ENCODE assay signal across 8 mouse cellular contexts in genomic region chrX:159650130-159650678, GRCm38 (mm10). TPM values are rescaled to one million over a fixed set of nuclear protein-coding genes. Genes with fewer than 3 reads are reported as not detected.
DNase-seq lines count a peak whose midpoint lies in the region; ATAC-seq and TF ChIP-seq lines count a peak whose summit lies in the region.

No protein-coding gene starts in this region.

- no peak overlapping the region for H3K4me3 ChIP-seq in MEL (ENCODE audit: control insufficient read depth in 1 of 2, insufficient read depth in 1 of 2, low read depth in 2 of 2, low read length in 2 of 2)
- H3K4me3 ChIP-seq in hindbrain, embryonic 12.5 days: no peak overlapping the region

- no peaks in the 10 kb centered on the region for H3K27me3 ChIP-seq in MEL (ENCODE audit: control insufficient read depth in 1 of 2, insufficient read depth in 2 of 2, low read length in 2 of 2)
- H3K27me3 ChIP-seq in hindbrain, embryonic 12.5 days: no peaks in the 10 kb centered on the region

- WGBS in hindbrain, embryonic 12.5 days: 38% methylated on average over 11 of the region's 11 CpGs

- H3K9ac ChIP-seq in MEL (ENCODE audit: control insufficient read depth, low read depth, low read length, poor library complexity, severe bottlenecking): no peak overlapping the region
- H3K9ac ChIP-seq in hindbrain, embryonic 12.5 days: no peak overlapping the region

- H3K4me2 ChIP-seq in hindbrain, embryonic 12.5 days (replicated peaks): peak overlapping the region; percentile 21; the same call in 1 of the 2 replicates

- no peak for TF ChIP-seq RAD21 in MEL (IDR thresholded peaks at IDR 0.05; ENCODE audit: low read depth, low read length)

- H3K9me3 ChIP-seq in MEL (replicated peaks; ENCODE audit: insufficient read depth, low read length): no peaks in the 10 kb centered on the region
- H3K9me3 ChIP-seq in hindbrain, embryonic 12.5 days (replicated peaks): no peaks in the 10 kb centered on the region

- no peaks in the 10 kb centered on the region for H3K79me2 ChIP-seq in MEL (ENCODE audit: control insufficient read depth, insufficient read depth, low read length, poor library complexity)

- H3K4me1 ChIP-seq in MEL (ENCODE audit: control insufficient read depth in 1 of 2, insufficient read depth in 2 of 2, low read length in 2 of 2): peaks cover 26 to 39% of the 10 kb centered on the region in 2 experiments
- H3K4me1 ChIP-seq in hindbrain, embryonic 12.5 days: peaks cover 6% of the 10 kb centered on the region

- peaks cover 0 to 47% of the 10 kb centered on the region in 2 experiments; a peak in 2 of 4 replicates for H3K36me3 ChIP-seq in MEL (ENCODE audit: control insufficient read depth in 1 of 2, insufficient read depth in 2 of 2, low read length in 2 of 2)
- H3K36me3 ChIP-seq in hindbrain, embryonic 12.5 days: no peaks in the 10 kb centered on the region

- peak; percentile 64 for ATAC-seq in hindbrain, embryonic 12.5 days (ENCODE audit: low FRiP score)

- H3K27ac ChIP-seq in MEL (ENCODE audit: control insufficient read depth, low read depth, low read length): no peak overlapping the region
- H3K27ac ChIP-seq in hindbrain, embryonic 12.5 days: no peak overlapping the region; the same call in 1 of the 2 replicates

- TF ChIP-seq POLR2A in MEL (IDR thresholded peaks at IDR 0.05; ENCODE audit: control insufficient read depth in 1 of 2, insufficient read depth in 1 of 2, low read depth in 1 of 2, low read length in 2 of 2, poor library complexity in 1 of 2): no peak

- DNase-seq in B cell, adult 2 months: peak; percentile 69 to 76
- DNase-seq in MEL (ENCODE audit: low read depth, low spot score): peak; percentile 16
- DNase-seq in lung, postnatal 10 days: peak; percentile 48
- peak; percentile 32 for DNase-seq in thymus, postnatal 0 days (ENCODE audit: low spot score)
- no peak for DNase-seq in urinary bladder, postnatal 36 days (ENCODE audit: low spot score in 2 of 2)
- DNase-seq in cerebellum, adult 9-10 months: no peak
- DNase-seq in urinary bladder, adult 2 months (ENCODE audit: low spot score): no peak

- TF ChIP-seq CTCF in MEL (IDR thresholded peaks at IDR 0.05 in 2 of 3, conservative IDR thresholded peaks at IDR 0.05 in 1 of 3; ENCODE audit: control insufficient read depth in 1 of 3, insufficient read depth in 1 of 3, low read depth in 2 of 3, low read length in 3 of 3, poor library complexity in 1 of 3, severe bottlenecking in 1 of 3): no peak

- no peak for TF ChIP-seq EP300 in MEL (IDR thresholded peaks at IDR 0.05; ENCODE audit: low read depth in 1 of 2, low read length in 2 of 2)

TF ChIP-seq in MEL, 35 proteins besides CTCF, POLR2A, EP300 and RAD21:
- no peak for TF ChIP-seq POLR2AphosphoS5 (IDR thresholded peaks at IDR 0.05; ENCODE audit: borderline replicate concordance, low read depth, low read length)
- TF ChIP-seq MYC (IDR thresholded peaks at IDR 0.05; ENCODE audit: low read depth, low read length): no peak
- TF ChIP-seq MAFK (IDR thresholded peaks at IDR 0.05; ENCODE audit: borderline replicate concordance, low read depth, low read length): no peak
- no peak for TF ChIP-seq BHLHE40 (IDR thresholded peaks at IDR 0.05; ENCODE audit: borderline replicate concordance, low read depth, low read length)
- no peak for TF ChIP-seq ZC3H11A (IDR thresholded peaks at IDR 0.05; ENCODE audit: low read depth, low read length)
- TF ChIP-seq E2F4 (IDR thresholded peaks at IDR 0.05; ENCODE audit: borderline replicate concordance, low read depth, low read length): no peak
- no peak for TF ChIP-seq MEF2A (IDR thresholded peaks at IDR 0.05; ENCODE audit: extremely low read depth, insufficient replicate concordance, low read depth, low read length, poor library complexity, severe bottlenecking)
- no peak for TF ChIP-seq USF1 (IDR thresholded peaks at IDR 0.05; ENCODE audit: low read depth, low read length)
- TF ChIP-seq NRF1 (IDR thresholded peaks at IDR 0.05; ENCODE audit: insufficient read depth, low read depth, low read length, poor library complexity, severe bottlenecking): no peak
- TF ChIP-seq CHD2 (IDR thresholded peaks at IDR 0.05; ENCODE audit: low read length): no peak
- TF ChIP-seq SIN3A (IDR thresholded peaks at IDR 0.05; ENCODE audit: low read length): no peak
- no peak for TF ChIP-seq USF2 (IDR thresholded peaks at IDR 0.05; ENCODE audit: borderline replicate concordance in 1 of 2, insufficient read depth in 1 of 2, low read depth in 1 of 2, low read length in 2 of 2)
- no peak for TF ChIP-seq TBP (IDR thresholded peaks at IDR 0.05; ENCODE audit: low read depth, low read length)
- no peak for TF ChIP-seq HCFC1 (IDR thresholded peaks at IDR 0.05; ENCODE audit: low read depth, low read length)
- TF ChIP-seq ELF1 (IDR thresholded peaks at IDR 0.05; ENCODE audit: low read depth, low read length): no peak
- no peak for TF ChIP-seq MAZ (IDR thresholded peaks at IDR 0.05; ENCODE audit: low read depth, low read length)
- no peak for TF ChIP-seq GABPA (IDR thresholded peaks at IDR 0.05; ENCODE audit: low read depth, low read length)
- TF ChIP-seq NELFE (IDR thresholded peaks at IDR 0.05; ENCODE audit: low read depth, low read length): no peak

RNA-seq across cellular contexts. Expression of gene Sh3kbp1, which starts 23.1 kb away (rescaled TPM):
- 16.0 and 18.6 TPM in 2 replicates for total RNA-seq in MEL (2012; rRNA removed)
- polyA plus RNA-seq in MEL (2012; ENCODE audit: insufficient read depth in 1 of 2, insufficient read length in 2 of 2, low read depth in 1 of 2, low replicate concordance in 2 of 2, missing spikeins in 1 of 2): 10 to 100 TPM in 1 of 2 experiments, not detected in 1; 37.7 TPM
- 45.7 and 50.3 TPM in 2 replicates for polyA plus RNA-seq in hindbrain, embryonic 12.5 days (2016; fragmentation: Nextera tagmentation; extraction: Ambion mirVana)
- 190 and 200 TPM in 2 replicates for polyA plus RNA-seq in thymus, postnatal 0 days (2015; fragmentation: Nextera tagmentation; extraction: Ambion mirVana)
- polyA plus RNA-seq in urinary bladder, adult 2 months (2012; rRNA removed): 44.2 and 45.0 TPM in 2 replicates

Comparison
In these comparisons a context has a peak if more than half of its experiments do, and no peak if none do; other contexts are left out.
1. DNase-seq: peak in B cell, adult 2 months (2 of 2), MEL (single experiment), lung, postnatal 10 days (single experiment) and thymus, postnatal 0 days (single experiment); none in urinary bladder, postnatal 36 days (0 of 2), cerebellum, adult 9-10 months (single experiment) and urinary bladder, adult 2 months (single experiment).